Mouse (Mus musculus) liver, adult 2 months (tissue): Measurements from ENCODE around the gene Vps37c. TPM values are rescaled to one million over a fixed set of nuclear protein-coding genes. Genes with fewer than 3 reads are reported as not detected.
A peak's percentile ranks its signal among the peaks of the same experiment; 100 is the strongest.

Experiments used
- DNase-seq: peaks from one replicate; pipeline ENCODE4 v3.0.0-alpha.2; 2011; ENCODE audit warnings: low read depth, low spot score; ENCODE audit errors: extremely low read depth
- H3K27ac ChIP-seq: fragments of 200-500 bp; replicated peaks from 2 replicates; pipeline ENCODE4 v1.5.1; 2012; ENCODE audit warnings: low read depth, mild to moderate bottlenecking, control low read depth, inconsistent platforms, low read length; ENCODE audit not compliant: insufficient read depth
- H3K27me3 ChIP-seq: fragments of 200-500 bp; 2 replicates; pipeline ENCODE4 v1.6.1; 2012; ENCODE audit warnings: mild to moderate bottlenecking, moderate library complexity, low read length, inconsistent platforms; ENCODE audit not compliant: control insufficient read depth, insufficient read depth
- H3K36me3 ChIP-seq: fragments of 200-500 bp; 2 replicates; pipeline ENCODE4 v1.6.1; 2012; ENCODE audit warnings: low read length, inconsistent platforms; ENCODE audit not compliant: control insufficient read depth, insufficient read depth
- H3K4me1 ChIP-seq: fragments of 200-500 bp; 2 replicates; pipeline ENCODE4 v1.6.1; 2011; ENCODE audit warnings: low read length; ENCODE audit not compliant: control insufficient read depth, insufficient read depth
- H3K4me3 ChIP-seq: fragments of 200-500 bp; 2 replicates; pipeline ENCODE4 v1.5.1; 2011; ENCODE audit warnings: low read depth, mild to moderate bottlenecking, control low read depth, low read length, moderate library complexity; ENCODE audit not compliant: insufficient read depth
- H3K79me2 ChIP-seq: fragments of 200-500 bp; 2 replicates; pipeline ENCODE4 v1.6.1; 2012; ENCODE audit warnings: inconsistent platforms, mild to moderate bottlenecking, low read length, moderate library complexity; ENCODE audit not compliant: control insufficient read depth, insufficient read depth
- H3K9ac ChIP-seq: fragments of 200-500 bp; 2 replicates; pipeline ENCODE4 v1.6.1; 2012; ENCODE audit warnings: low read depth, mild to moderate bottlenecking, control low read depth, inconsistent platforms, low read length
- CTCF ChIP-seq: fragments of 200-500 bp; IDR thresholded peaks from 2 replicates; pipeline ENCODE4 v1.5.1; 2011; ENCODE audit warnings: low read depth, low read length, control low read depth
- POLR2A ChIP-seq: fragments of 200-500 bp; IDR thresholded peaks from 2 replicates; pipeline ENCODE4 v1.6.1; 2011; ENCODE audit warnings: low read length, control low read depth; ENCODE audit not compliant: insufficient read depth; ENCODE audit errors: extremely low read depth
- WGBS: fragments of 180-500 bp; shearing (Covaris S2); methylation state at CpG from one replicate; pipeline ENCODE4 v1.1.7; 2018; 5-methylcytosine and 5-hydroxymethylcytosine counted together
- polyA plus RNA-seq: library from polyadenylated mRNA; depleted of rRNA; stranded (reverse); fragments of >200 nt; gene quantifications from 2 replicates; pipeline ENCODE4 v1.2.3, GENCODE M21; 2012
- total RNA-seq: library from RNA; depleted of rRNA; stranded (reverse); fragments of >200 nt; gene quantifications from 2 replicates; pipeline ENCODE4 v1.2.3, GENCODE M21; 2014

The Vps37c gene
- total and polyA plus RNA-seq, 2 experiments, result 2.9 to 18.1 TPM

DNA sequence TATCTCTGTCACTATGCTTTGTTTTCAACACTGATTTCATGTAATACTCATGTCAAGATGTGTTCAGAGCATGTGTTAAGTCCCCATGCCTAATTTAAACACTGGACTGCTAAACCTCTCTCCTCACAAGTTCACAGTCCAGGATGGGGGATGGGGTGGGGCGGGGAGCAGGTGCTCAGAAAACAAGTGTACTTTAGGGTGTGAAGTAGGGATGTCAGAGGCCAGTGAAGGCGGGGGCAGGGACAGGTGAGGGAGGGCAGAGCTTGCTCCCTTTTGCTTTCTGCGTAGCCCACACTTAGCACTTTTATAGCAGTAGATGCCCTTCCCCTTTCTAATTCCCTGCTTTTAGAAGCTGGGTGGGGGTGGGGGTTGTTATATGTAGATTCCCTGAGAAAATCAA is 23.4 kb upstream of the Vps37c start:
- Histone ChIP-seq H3K36me3 (peaks cover 7% of the 10 kb centered on the region; the same call in 1 of the 2 replicates), H3K4me1 (peaks cover 3% of the 10 kb centered on the region; the same call in 1 of the 2 replicates), H3K4me3 (no peak overlapping the region), H3K9ac (no peak overlapping the region), H3K27ac (no peak overlapping the region), H3K79me2 (no peaks in the 10 kb centered on the region), H3K27me3 (no peaks in the 10 kb centered on the region)
- TF ChIP-seq CTCF (no peak), POLR2A (no peak)
- WGBS, result 56% methylated on average over 3 of the region's 3 CpGs
- DNase-seq, result peak; percentile 39

DNA sequence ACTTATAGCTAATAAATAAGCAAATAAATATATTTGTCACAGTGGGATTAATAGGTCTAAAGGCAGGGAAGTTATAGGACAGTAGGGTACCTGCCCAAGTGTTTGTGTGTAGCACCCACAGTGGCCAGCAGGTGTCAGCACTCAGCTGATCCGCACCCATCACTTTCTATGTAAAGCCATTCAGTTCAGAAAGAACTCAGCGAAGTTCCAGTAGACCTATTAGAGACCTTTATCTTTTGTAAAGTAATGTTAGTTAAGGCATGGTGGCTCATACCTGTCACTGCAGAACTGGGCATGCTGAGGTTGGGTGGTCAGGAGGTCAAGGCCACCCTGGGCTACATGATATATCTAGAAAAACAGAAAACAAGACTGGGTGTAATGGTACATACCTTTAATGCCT is 23.0 kb upstream of the Vps37c start:
- no peak overlapping the region for H3K4me3 ChIP-seq
- peak; percentile 37 for DNase-seq
- WGBS, result 29% methylated on average over 2 of the region's 2 CpGs
- no peaks in the 10 kb centered on the region for H3K79me2 ChIP-seq
- peaks cover 5% of the 10 kb centered on the region; the same call in 1 of the 2 replicates for H3K36me3 ChIP-seq
- H3K9ac ChIP-seq, result no peak overlapping the region
- TF ChIP-seq CTCF, result peak; percentile 93
- no peak for TF ChIP-seq POLR2A
- H3K27me3 ChIP-seq, result no peaks in the 10 kb centered on the region
- no peak overlapping the region for H3K27ac ChIP-seq
- H3K4me1 ChIP-seq, result peaks cover 3% of the 10 kb centered on the region; the same call in 1 of the 2 replicates

DNA sequence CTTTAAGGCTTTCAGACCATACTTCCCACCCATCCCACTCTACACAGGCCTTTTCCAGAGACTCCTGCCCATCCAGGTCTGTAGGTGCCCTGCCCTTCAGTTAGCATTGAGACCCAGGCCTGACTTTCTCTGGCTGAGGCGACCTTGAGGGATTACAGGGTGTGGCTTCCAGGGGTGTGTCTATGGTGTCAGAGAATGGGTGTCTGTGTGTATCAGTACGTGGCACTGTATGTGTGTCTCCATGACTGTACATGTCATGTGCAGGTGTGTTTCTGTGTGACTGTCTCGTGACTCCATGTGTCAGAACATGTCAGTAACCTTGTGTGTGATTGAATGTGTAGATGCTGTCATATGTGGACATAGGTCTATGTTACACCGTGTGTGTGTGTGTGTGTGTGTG is 17.2 kb upstream of the Vps37c start:
- H3K79me2 ChIP-seq, result no peaks in the 10 kb centered on the region
- DNase-seq, result no peak
- TF ChIP-seq POLR2A (no peak), CTCF (no peak)
- 88% methylated on average over 4 of the region's 4 CpGs for WGBS
- H3K4me1 ChIP-seq, result no peaks in the 10 kb centered on the region
- H3K27me3 ChIP-seq, result no peaks in the 10 kb centered on the region
- no peak overlapping the region for H3K9ac ChIP-seq
- H3K27ac ChIP-seq, result no peak overlapping the region
- no peak overlapping the region for H3K4me3 ChIP-seq
- no peaks in the 10 kb centered on the region for H3K36me3 ChIP-seq

DNA sequence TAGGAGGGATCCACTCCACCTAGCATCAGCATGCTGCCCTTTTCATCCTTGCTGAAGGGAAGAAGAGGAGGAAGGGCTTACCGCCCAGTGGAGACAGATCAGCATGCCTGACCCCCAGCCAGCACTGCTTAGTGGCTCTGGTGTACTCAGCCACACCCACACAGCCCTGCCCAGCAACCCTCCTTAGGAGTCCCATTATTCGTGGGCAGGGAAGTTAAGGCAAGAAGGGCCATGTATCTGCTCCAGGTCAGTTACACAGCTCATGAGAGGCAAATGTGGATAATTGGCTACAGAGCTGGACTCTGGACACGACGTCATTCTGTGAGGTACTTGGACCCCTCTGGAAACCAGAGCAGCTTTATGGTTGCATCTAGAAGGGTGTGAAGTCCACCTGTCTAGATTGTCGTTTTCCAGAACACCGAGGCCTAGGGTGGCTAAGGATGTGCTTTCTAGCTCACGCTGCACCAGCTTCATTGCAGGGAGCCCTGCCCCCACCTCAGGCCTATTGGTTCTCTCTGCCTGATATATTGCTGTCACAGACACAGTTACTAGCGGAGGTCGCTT is 16.6 kb upstream of the Vps37c start:
- no peak for TF ChIP-seq POLR2A
- no peak for TF ChIP-seq CTCF
- H3K27ac ChIP-seq, result no peak overlapping the region
- H3K79me2 ChIP-seq, result no peaks in the 10 kb centered on the region
- H3K9ac ChIP-seq, result no peak overlapping the region
- no peaks in the 10 kb centered on the region for H3K27me3 ChIP-seq
- H3K4me1 ChIP-seq, result no peaks in the 10 kb centered on the region
- no peak for DNase-seq
- WGBS, result 84% methylated on average over 9 of the region's 9 CpGs
- no peak overlapping the region for H3K4me3 ChIP-seq
- no peaks in the 10 kb centered on the region for H3K36me3 ChIP-seq

DNA sequence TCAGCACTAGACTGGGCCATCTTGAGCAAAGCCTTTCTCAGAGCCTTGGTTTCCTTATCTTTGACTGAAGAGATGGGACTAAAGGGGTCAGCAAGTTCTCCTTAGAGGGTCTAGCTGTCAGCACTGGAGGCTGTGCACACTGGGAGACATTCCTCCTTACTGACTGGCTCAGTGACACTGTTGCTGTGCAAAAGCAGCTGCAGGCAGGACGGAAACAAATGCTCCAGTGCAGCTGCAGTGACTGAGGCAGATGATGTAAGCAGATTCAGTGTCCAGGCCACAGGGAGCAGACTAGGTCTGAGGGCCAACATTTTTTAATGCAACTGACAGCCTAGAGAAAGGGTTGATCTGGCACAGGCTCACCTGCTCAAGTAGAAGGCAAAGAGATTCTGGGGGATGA is 15.3 kb upstream of the Vps37c start:
- TF ChIP-seq POLR2A (no peak), CTCF (no peak)

DNA sequence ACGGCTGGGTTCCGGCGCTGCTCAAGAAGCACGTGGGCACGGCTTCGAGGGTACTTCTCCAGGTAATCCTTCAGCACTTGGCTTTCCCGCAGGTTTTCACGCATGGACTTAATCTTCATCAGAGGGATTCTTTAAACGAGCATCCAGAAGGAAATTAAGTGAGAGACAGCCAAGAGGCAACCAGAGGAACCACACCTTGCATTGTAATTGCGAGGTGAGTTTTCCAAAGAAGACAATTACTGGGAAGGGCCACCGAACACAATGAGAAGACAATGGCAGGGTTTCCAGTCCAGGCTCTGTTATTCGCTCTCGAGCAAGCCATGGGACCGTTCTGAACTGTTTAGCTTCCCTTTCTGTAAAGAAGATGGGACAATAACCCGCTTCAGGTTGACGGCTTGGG is 11.9 kb upstream of the Vps37c start:
- H3K9ac ChIP-seq, result no peak overlapping the region
- no peaks in the 10 kb centered on the region for H3K79me2 ChIP-seq
- no peaks in the 10 kb centered on the region for H3K36me3 ChIP-seq
- no peak overlapping the region for H3K27ac ChIP-seq
- whole genome bisulfite sequencing, result 88% methylated on average over 16 of the region's 16 CpGs
- no peak overlapping the region for H3K4me3 ChIP-seq
- DNase-seq, result no peak
- H3K27me3 ChIP-seq, result no peaks in the 10 kb centered on the region
- TF ChIP-seq POLR2A, result no peak
- no peak for TF ChIP-seq CTCF
- no peaks in the 10 kb centered on the region for H3K4me1 ChIP-seq

More for the DNA sequence above, 15.3 kb upstream of the Vps37c start:
- Histone ChIP-seq H3K4me1 (no peaks in the 10 kb centered on the region), H3K79me2 (no peaks in the 10 kb centered on the region), H3K36me3 (no peaks in the 10 kb centered on the region), H3K9ac (no peak overlapping the region), H3K27ac (no peak overlapping the region), H3K4me3 (no peak overlapping the region), H3K27me3 (no peaks in the 10 kb centered on the region)
- DNase-seq, result no peak
- WGBS, result 91% methylated on average over 1 of the region's 1 CpGs
